Mouse (Mus musculus) liver, embryonic 13.5 days (tissue): ENCODE measurements around the gene Med17. TPM values are rescaled to one million over a fixed set of nuclear protein-coding genes. Genes with fewer than 3 reads are reported as not detected.

Source experiments
- ATAC-seq: fragments of 200-750 bp; cut with Nextera tagmentation; 2 replicates; pipeline ENCODE4 v1.8.0; 2017; ENCODE audit warnings: low read depth, mild to moderate bottlenecking, moderate number of reproducible peaks, moderate library complexity
- DNase-seq: peaks from one replicate; pipeline ENCODE4 v3.0.0; 2022
- H3K27ac ChIP-seq: fragments of 300-500 bp; sonication (generic); 2 replicates; pipeline ENCODE4 v1.5.1; 2015; ENCODE audit warnings: moderate library complexity, mild to moderate bottlenecking, inconsistent platforms
- H3K27me3 ChIP-seq: fragments of 300-500 bp; sonication (generic); 2 replicates; pipeline ENCODE4 v1.6.1; 2015; ENCODE audit warnings: mild to moderate bottlenecking, inconsistent platforms
- H3K36me3 ChIP-seq: fragments of 300-500 bp; sonication (generic); 2 replicates; pipeline ENCODE4 v1.6.1; 2015; ENCODE audit warnings: mild to moderate bottlenecking, inconsistent platforms
- H3K4me1 ChIP-seq: fragments of 300-500 bp; sonication (generic); replicated peaks from 2 replicates; pipeline ENCODE4 v1.6.1; 2015; ENCODE audit warnings: inconsistent platforms
- H3K4me2 ChIP-seq: fragments of 300-500 bp; sonication (generic); 2 replicates; pipeline ENCODE4 v1.6.1; 2015; ENCODE audit warnings: inconsistent platforms, mild to moderate bottlenecking, moderate library complexity
- H3K4me3 ChIP-seq: fragments of 300-500 bp; sonication (generic); replicated peaks from 2 replicates; pipeline ENCODE4 v1.5.1; 2015; ENCODE audit warnings: mild to moderate bottlenecking, inconsistent platforms
- H3K9ac ChIP-seq: fragments of 300-500 bp; sonication (generic); 2 replicates; pipeline ENCODE4 v1.6.1; 2015; ENCODE audit warnings: mild to moderate bottlenecking, inconsistent platforms
- H3K9me3 ChIP-seq: fragments of 300-500 bp; sonication (generic); replicated peaks from 2 replicates; pipeline ENCODE4 v1.6.1; 2016; ENCODE audit warnings: inconsistent platforms
- WGBS: fragments of 180-500 bp; shearing (Covaris S2); methylation state at CpG from one replicate; pipeline ENCODE4 v1.1.7; 2015; ENCODE audit not compliant: insufficient replicate concordance; 5-methylcytosine and 5-hydroxymethylcytosine counted together
- polyA plus RNA-seq: library from polyadenylated mRNA; unstranded; fragments of >200 nt; fragmentation: Nextera tagmentation; extraction: Ambion mirVana; gene quantifications from 2 replicates; pipeline ENCODE4 v1.2.1, GENCODE M21; 2015

The Med17 gene
- polyA plus RNA-seq, 1 experiment from 2014 or later = 20.0 TPM

GRCm38 (mm10) chr9:15250376-15250775 is 29.4 kb downstream of the Med17 start:
- 31% methylated on average over 7 of the region's 7 CpGs for WGBS
- DNase-seq (no peak), ATAC-seq (no peak)
- no peak overlapping the region for H3K4me2 ChIP-seq
- H3K9me3 ChIP-seq = no peaks in the 10 kb centered on the region
- no peak overlapping the region for H3K9ac ChIP-seq
- no peaks in the 10 kb centered on the region for H3K27me3 ChIP-seq
- H3K27ac ChIP-seq = no peak overlapping the region
- H3K4me3 ChIP-seq = no peak overlapping the region
- H3K4me1 ChIP-seq = peaks cover 7% of the 10 kb centered on the region
- no peaks in the 10 kb centered on the region for H3K36me3 ChIP-seq

GRCm38 (mm10) chr9:15245319-15246075 is 34.2 kb downstream of the Med17 start:
- Histone ChIP-seq H3K4me3 (no peak overlapping the region), H3K9me3 (no peaks in the 10 kb centered on the region), H3K4me2 (no peak overlapping the region), H3K36me3 (no peaks in the 10 kb centered on the region), H3K9ac (no peak overlapping the region), H3K27me3 (no peaks in the 10 kb centered on the region), H3K4me1 (peaks cover 17% of the 10 kb centered on the region), H3K27ac (no peak overlapping the region)
- WGBS = 55% methylated on average over 14 of the region's 14 CpGs
- DNase-seq (no peak), ATAC-seq (no peak)

- Histone ChIP-seq H3K4me1 (peaks cover 32% of the 10 kb centered on the region), H3K9ac (no peak overlapping the region), H3K36me3 (no peaks in the 10 kb centered on the region), H3K27me3 (peaks cover 17% of the 10 kb centered on the region), H3K9me3 (no peaks in the 10 kb centered on the region), H3K4me3 (no peak overlapping the region), H3K4me2 (no peak overlapping the region), H3K27ac (no peak overlapping the region)
- DNase-seq (no peak), ATAC-seq (0 out of 2 replicates have a peak, but pooled peaks have one; percentile 19)
- 16% methylated on average over 1 of the region's 1 CpGs for WGBS
Observed at GRCm38 (mm10) chr9:15242130-15242529, 37.6 kb downstream of the Med17 start.

GRCm38 (mm10) chr9:15241596-15241939 is 38.2 kb downstream of the Med17 start:
- Histone ChIP-seq H3K4me3 (no peak overlapping the region), H3K27me3 (peaks cover 17% of the 10 kb centered on the region), H3K9ac (no peak overlapping the region), H3K4me2 (no peak overlapping the region), H3K9me3 (no peaks in the 10 kb centered on the region), H3K4me1 (peaks cover 32% of the 10 kb centered on the region), H3K36me3 (no peaks in the 10 kb centered on the region), H3K27ac (no peak overlapping the region)
- DNase-seq (peak; percentile 51), ATAC-seq (peak; percentile 34; the same call in 1 of the 2 replicates)
- WGBS = 41% methylated on average over 9 of the region's 9 CpGs

GRCm38 (mm10) chr9:15240863-15241595 is 38.7 kb downstream of the Med17 start:
- no peak overlapping the region for H3K9ac ChIP-seq
- H3K4me1 ChIP-seq = peaks cover 32% of the 10 kb centered on the region
- ATAC-seq (no peak), DNase-seq (no peak)
- H3K27me3 ChIP-seq = peaks cover 17% of the 10 kb centered on the region
- no peak overlapping the region for H3K4me2 ChIP-seq
- H3K9me3 ChIP-seq = no peaks in the 10 kb centered on the region
- 31% methylated on average over 6 of the region's 6 CpGs for WGBS
- no peaks in the 10 kb centered on the region for H3K36me3 ChIP-seq
- no peak overlapping the region for H3K4me3 ChIP-seq
- H3K27ac ChIP-seq = no peak overlapping the region

- Histone ChIP-seq H3K27me3 (peaks cover 17% of the 10 kb centered on the region), H3K27ac (no peak overlapping the region), H3K4me2 (no peak overlapping the region), H3K4me1 (peaks cover 22% of the 10 kb centered on the region), H3K9ac (no peak overlapping the region), H3K4me3 (no peak overlapping the region), H3K36me3 (no peaks in the 10 kb centered on the region), H3K9me3 (no peaks in the 10 kb centered on the region)
- ATAC-seq (no peak), DNase-seq (no peak)
- WGBS = 84% methylated on average over 6 of the region's 6 CpGs
Observed at GRCm38 (mm10) chr9:15240006-15240405, 39.7 kb downstream of the Med17 start.

GRCm38 (mm10) chr9:15239042-15239925 is 40.4 kb downstream of the Med17 start, which contains the start of gene Vstm5:
Gene Vstm5, plus strand, starts transcription at chr9:15239045.
- ATAC-seq = peak; percentile 55
- peak within 1 kb of the TSS; percentile 73 for H3K4me2 ChIP-seq
- H3K36me3 ChIP-seq = no peaks in the 10 kb centered on the region
- peak within 1 kb of the TSS; percentile 56 for H3K9ac ChIP-seq
- DNase-seq = no peak
- peak within 1 kb of the TSS; percentile 51 for H3K4me3 ChIP-seq
- no peaks in the 10 kb centered on the region for H3K9me3 ChIP-seq
- no peak within 1 kb of the TSS for H3K27ac ChIP-seq
- peaks cover 17% of the 10 kb centered on the region for H3K27me3 ChIP-seq
- WGBS = 4% methylated on average over 35 of the region's 35 CpGs
- peaks cover 20% of the 10 kb centered on the region for H3K4me1 ChIP-seq

- Histone ChIP-seq H3K4me3 (peak overlapping the region; percentile 51), H3K27ac (no peak overlapping the region), H3K4me1 (peaks cover 20% of the 10 kb centered on the region), H3K36me3 (no peaks in the 10 kb centered on the region), H3K9ac (no peak overlapping the region), H3K27me3 (peaks cover 17% of the 10 kb centered on the region), H3K4me2 (peak overlapping the region; percentile 73), H3K9me3 (no peaks in the 10 kb centered on the region)
- WGBS = 58% methylated on average over 16 of the region's 16 CpGs
- ATAC-seq = peak; percentile 14; the same call in 1 of the 2 replicates
- DNase-seq = no peak
Observed at GRCm38 (mm10) chr9:15238297-15238990, 41.3 kb downstream of the Med17 start.

GRCm38 (mm10) chr9:15237516-15238296 is 42.0 kb downstream of the Med17 start:
- H3K4me3 ChIP-seq = no peak overlapping the region
- ATAC-seq (no peak), DNase-seq (no peak)
- H3K36me3 ChIP-seq = no peaks in the 10 kb centered on the region
- H3K27me3 ChIP-seq = peaks cover 17% of the 10 kb centered on the region
- WGBS = 36% methylated on average over 14 of the region's 14 CpGs
- H3K9me3 ChIP-seq = no peaks in the 10 kb centered on the region
- no peak overlapping the region for H3K27ac ChIP-seq
- H3K4me2 ChIP-seq = no peak overlapping the region
- no peak overlapping the region for H3K9ac ChIP-seq
- H3K4me1 ChIP-seq = peaks cover 20% of the 10 kb centered on the region

- peaks cover 16% of the 10 kb centered on the region for H3K4me1 ChIP-seq
- no peak overlapping the region for H3K9ac ChIP-seq
- WGBS = 59% methylated on average over 3 of the region's 3 CpGs
- H3K4me3 ChIP-seq = no peak overlapping the region
- ATAC-seq = no peak
- no peak overlapping the region for H3K4me2 ChIP-seq
- H3K36me3 ChIP-seq = no peaks in the 10 kb centered on the region
- H3K27ac ChIP-seq = no peak overlapping the region
- peaks cover 17% of the 10 kb centered on the region for H3K27me3 ChIP-seq
- no peaks in the 10 kb centered on the region for H3K9me3 ChIP-seq
- no peak for DNase-seq
Observed at GRCm38 (mm10) chr9:15235986-15236385, 43.7 kb downstream of the Med17 start.
